In genomic region chr2:91632316-91632715, GRCm38 (mm10) we compare ENCODE assay signal across 28 mouse cellular contexts. TPM values are rescaled to one million over a fixed set of nuclear protein-coding genes. Genes with fewer than 3 reads are reported as not detected.
A peak's percentile ranks its signal among the peaks of the same experiment; 100 is the strongest.
DNase-seq lines count a peak whose midpoint lies in the region; ATAC-seq and TF ChIP-seq lines count a peak whose summit lies in the region.
"Had no signal": no experiment of that assay in that cellular context is flagged by ENCODE, and none has a peak within 500 bp of the region (broad histone marks: within the 10 kb centered on the region; RNA-seq: fewer than 3 reads in every experiment).

No protein-coding gene starts in this region.

- no peak overlapping the region for H3K9ac ChIP-seq in liver, embryonic 13.5 days
- H3K9ac ChIP-seq in liver, embryonic 11.5 days (ENCODE audit: low read depth, low read length): no peak overlapping the region
- H3K9ac ChIP-seq in midbrain, embryonic 11.5 days (ENCODE audit: low read length): no peak overlapping the region
- no peak overlapping the region for H3K9ac ChIP-seq in embryonic facial prominence, embryonic 14.5 days (ENCODE audit: low read depth, low read length)
- H3K9ac ChIP-seq: forebrain, embryonic 12.5 days; forebrain, embryonic 15.5 days; heart, embryonic 12.5 days; heart, embryonic 15.5 days; hindbrain, embryonic 14.5 days had no signal

- H3K4me2 ChIP-seq in liver, embryonic 13.5 days: 0 out of 2 replicates have a peak overlapping the region, but pooled peaks have one; percentile 56
- no peak overlapping the region for H3K4me2 ChIP-seq in liver, embryonic 11.5 days
- H3K4me2 ChIP-seq in midbrain, embryonic 11.5 days: no peak overlapping the region
- no peak overlapping the region for H3K4me2 ChIP-seq in embryonic facial prominence, embryonic 14.5 days (ENCODE audit: low read depth, low read length)
- peak overlapping the region; percentile 47 for H3K4me2 ChIP-seq in myocyte (ENCODE audit: low read depth)
- H3K4me2 ChIP-seq: forebrain, embryonic 12.5 days; forebrain, embryonic 15.5 days; heart, embryonic 12.5 days; heart, embryonic 15.5 days; hindbrain, embryonic 14.5 days had no signal

- no peak for TF ChIP-seq POLR2A in myocyte (IDR thresholded peaks at IDR 0.05; ENCODE audit: insufficient read length, low read depth)

- no peak overlapping the region for H3K27ac ChIP-seq in liver, embryonic 13.5 days
- no peak overlapping the region for H3K27ac ChIP-seq in liver, embryonic 11.5 days (ENCODE audit: low read depth, low read length)
- no peak overlapping the region for H3K27ac ChIP-seq in midbrain, embryonic 11.5 days (ENCODE audit: low read depth, low read length)
- no peak overlapping the region for H3K27ac ChIP-seq in midbrain, embryonic 10.5 days (replicated peaks)
- H3K27ac ChIP-seq in embryonic facial prominence, embryonic 14.5 days (replicated peaks; ENCODE audit: low read depth, low read length): no peak overlapping the region
- H3K27ac ChIP-seq: forebrain, embryonic 12.5 days; forebrain, embryonic 15.5 days; heart, embryonic 15.5 days; hindbrain, embryonic 14.5 days had no signal

- H3K4me1 ChIP-seq in liver, embryonic 13.5 days (replicated peaks): peaks cover 50% of the 10 kb centered on the region
- peaks cover 22% of the 10 kb centered on the region for H3K4me1 ChIP-seq in liver, embryonic 11.5 days (replicated peaks; ENCODE audit: control insufficient read depth, insufficient read depth, low read length)
- no peaks in the 10 kb centered on the region for H3K4me1 ChIP-seq in midbrain, embryonic 11.5 days (ENCODE audit: control insufficient read depth, insufficient read depth, low read length)
- H3K4me1 ChIP-seq in midbrain, embryonic 10.5 days: 0 out of 2 replicates have a peak, but pooled peaks cover 3% of the 10 kb centered on the region
- H3K4me1 ChIP-seq in embryonic facial prominence, embryonic 14.5 days (ENCODE audit: control insufficient read depth, insufficient read depth, low read length): no peaks in the 10 kb centered on the region
- H3K4me1 ChIP-seq: forebrain, embryonic 12.5 days; forebrain, embryonic 15.5 days; heart, embryonic 15.5 days had no signal

- no peaks in the 10 kb centered on the region for H3K79me2 ChIP-seq in myocyte (ENCODE audit: control insufficient read depth, insufficient read depth)

- peaks cover 2% of the 10 kb centered on the region; the same call in 1 of the 2 replicates for H3K36me3 ChIP-seq in liver, embryonic 13.5 days
- H3K36me3 ChIP-seq in liver, embryonic 11.5 days (ENCODE audit: control insufficient read depth, insufficient read depth, low read length): no peaks in the 10 kb centered on the region
- H3K36me3 ChIP-seq in midbrain, embryonic 11.5 days (ENCODE audit: control insufficient read depth, insufficient read depth, low read length): no peaks in the 10 kb centered on the region
- H3K36me3 ChIP-seq in midbrain, embryonic 10.5 days: no peaks in the 10 kb centered on the region
- H3K36me3 ChIP-seq in embryonic facial prominence, embryonic 14.5 days (ENCODE audit: control insufficient read depth, insufficient read depth, low read length): no peaks in the 10 kb centered on the region
- no peaks in the 10 kb centered on the region for H3K36me3 ChIP-seq in myocyte (ENCODE audit: control insufficient read depth, insufficient read depth)
- H3K36me3 ChIP-seq: forebrain, embryonic 12.5 days; forebrain, embryonic 15.5 days; heart, embryonic 12.5 days; heart, embryonic 15.5 days had no signal

- no peaks in the 10 kb centered on the region for H3K9me3 ChIP-seq in liver, embryonic 13.5 days (replicated peaks)
- H3K9me3 ChIP-seq in liver, embryonic 11.5 days (ENCODE audit: control insufficient read depth, low read length): no peaks in the 10 kb centered on the region
- H3K9me3 ChIP-seq in midbrain, embryonic 11.5 days (ENCODE audit: control insufficient read depth, low read length): no peaks in the 10 kb centered on the region
- no peaks in the 10 kb centered on the region for H3K9me3 ChIP-seq in midbrain, embryonic 10.5 days (replicated peaks)
- no peaks in the 10 kb centered on the region for H3K9me3 ChIP-seq in embryonic facial prominence, embryonic 14.5 days (ENCODE audit: control insufficient read depth, low read length)
- H3K9me3 ChIP-seq: forebrain, embryonic 12.5 days; forebrain, embryonic 15.5 days; heart, embryonic 12.5 days; heart, embryonic 15.5 days had no signal

- no peak overlapping the region for H3K4me3 ChIP-seq in liver, embryonic 13.5 days (replicated peaks)
- no peak overlapping the region for H3K4me3 ChIP-seq in liver, embryonic 11.5 days (ENCODE audit: low read depth, low read length)
- no peak overlapping the region for H3K4me3 ChIP-seq in midbrain, embryonic 11.5 days (ENCODE audit: low read depth, low read length)
- H3K4me3 ChIP-seq in midbrain, embryonic 10.5 days: no peak overlapping the region
- no peak overlapping the region for H3K4me3 ChIP-seq in embryonic facial prominence, embryonic 14.5 days (ENCODE audit: low read depth, low read length)
- peak overlapping the region; percentile 9 for H3K4me3 ChIP-seq in myocyte
- H3K4me3 ChIP-seq: erythroblast, embryonic 14.5 days; forebrain, embryonic 12.5 days; forebrain, embryonic 15.5 days; heart, embryonic 12.5 days; heart, embryonic 15.5 days had no signal

- no peak for DNase-seq in liver, embryonic 13.5 days
- DNase-seq in liver, embryonic 11.5 days (ENCODE audit: low spot score): no peak
- peak; percentile 44 for DNase-seq in midbrain, embryonic 11.5 days (ENCODE audit: low spot score, missing footprints)
- no peak for DNase-seq in midbrain, embryonic 10.5 days (ENCODE audit: low spot score)
- peak; percentile 41 for DNase-seq in embryonic facial prominence, embryonic 14.5 days (ENCODE audit: low spot score)
- DNase-seq in retina, postnatal 1 day: no peak
- DNase-seq: adrenal gland, adult 8-10 months; adrenal gland, postnatal 25 days; cerebellum, adult 11-12 months; cerebellum, adult 8-10 months; cerebellum, postnatal 10 days; cerebellum, postnatal 36 days; embryo, embryonic 11 days; gastrocnemius, postnatal 25 days; heart, adult 18-20 months; heart, postnatal 10 days; heart, postnatal 4 days had no signal

- WGBS in liver, embryonic 13.5 days (ENCODE audit: insufficient replicate concordance): 74% methylated on average over 5 of the region's 5 CpGs
- 76% methylated on average over 5 of the region's 5 CpGs for WGBS in liver, embryonic 11.5 days
- 85% methylated on average over 5 of the region's 5 CpGs for WGBS in midbrain, embryonic 11.5 days
- 82% methylated on average over 5 of the region's 5 CpGs for WGBS in midbrain, embryonic 10.5 days
- WGBS in embryonic facial prominence, embryonic 14.5 days: 70% methylated on average over 3 of the region's 5 CpGs

- H3K27me3 ChIP-seq in liver, embryonic 13.5 days: no peaks in the 10 kb centered on the region
- H3K27me3 ChIP-seq in liver, embryonic 11.5 days (replicated peaks; ENCODE audit: control insufficient read depth, insufficient read depth, low read length): no peaks in the 10 kb centered on the region
- no peaks in the 10 kb centered on the region for H3K27me3 ChIP-seq in midbrain, embryonic 11.5 days (ENCODE audit: control insufficient read depth, insufficient read depth, low read length)
- H3K27me3 ChIP-seq in midbrain, embryonic 10.5 days (ENCODE audit: low read depth, poor library complexity, severe bottlenecking): no peaks in the 10 kb centered on the region
- no peaks in the 10 kb centered on the region for H3K27me3 ChIP-seq in embryonic facial prominence, embryonic 14.5 days (replicated peaks; ENCODE audit: control insufficient read depth, insufficient read depth, low read length)
- no peaks in the 10 kb centered on the region for H3K27me3 ChIP-seq in myocyte (ENCODE audit: control insufficient read depth, insufficient read depth, insufficient read length)
- H3K27me3 ChIP-seq: forebrain, embryonic 12.5 days; forebrain, embryonic 15.5 days; heart, embryonic 12.5 days; heart, embryonic 15.5 days had no signal

- ATAC-seq in liver, embryonic 13.5 days (ENCODE audit: low read depth): no peak
- ATAC-seq in liver, embryonic 11.5 days (replicated peaks; ENCODE audit: low FRiP score): no peak
- ATAC-seq in midbrain, embryonic 11.5 days (ENCODE audit: low FRiP score): no peak
- ATAC-seq in embryonic facial prominence, embryonic 14.5 days (ENCODE audit: low read depth): peak; percentile 53; the same call in 1 of the 2 replicates
- ATAC-seq in monocyte, adult 5-6 weeks (replicated peaks; ENCODE audit: insufficient number of reproducible peaks, low FRiP score, low TSS enrichment, poor library complexity, severe bottlenecking): no peak
- ATAC-seq: activated CD4-positive, CD25-positive, alpha-beta regulatory T cell, adult 4 months; CD4-positive, CD25-positive, alpha-beta regulatory T cell, adult 4 months; forebrain, embryonic 15.5 days had no signal

- no peak overlapping the region for H3ac ChIP-seq in myocyte (ENCODE audit: control insufficient read depth, insufficient read length)

RNA-seq across cellular contexts. Expression of gene F2, which starts 3.9 kb away (rescaled TPM):
- polyA plus RNA-seq in liver, embryonic 13.5 days (2015; fragmentation: Nextera tagmentation; extraction: Ambion mirVana): 135 and 155 TPM in 2 replicates
- polyA plus RNA-seq in liver, embryonic 11.5 days (2014; fragmentation: Nextera tagmentation; extraction: Ambion mirVana): 124 and 136 TPM in 2 replicates
- 0.07 TPM in 1 of 2 replicates, not detected in the other for polyA plus RNA-seq in midbrain, embryonic 11.5 days (2014; fragmentation: Nextera tagmentation; extraction: Ambion mirVana)
- polyA plus RNA-seq in midbrain, embryonic 10.5 days (2016; fragmentation: Nextera tagmentation; extraction: Ambion mirVana): 0.14 TPM in 1 of 2 replicates, not detected in the other
- polyA plus RNA-seq in embryonic facial prominence, embryonic 14.5 days (2014; fragmentation: Nextera tagmentation; extraction: Ambion mirVana): 2.0 and 2.1 TPM in 2 replicates
- 6.2 TPM for polyA plus RNA-seq in myocyte (2012; fragmentation: generic; extraction: Trizol)
- total RNA-seq in monocyte, adult 5-6 weeks (2017): 0.29 TPM in 1 of 3 replicates, not detected in the others
- total RNA-seq: heart, adult 18-20 months had no signal
- polyA plus RNA-seq: embryonic facial prominence, embryonic 11.5 days had no signal

RNA-seq across cellular contexts. Expression of gene Zfp408, which starts 17.3 kb away (rescaled TPM):
- polyA plus RNA-seq in liver, embryonic 13.5 days (2015; fragmentation: Nextera tagmentation; extraction: Ambion mirVana): 2.1 and 2.5 TPM in 2 replicates
- 5.1 and 5.4 TPM in 2 replicates for polyA plus RNA-seq in liver, embryonic 11.5 days (2014; fragmentation: Nextera tagmentation; extraction: Ambion mirVana)
- polyA plus RNA-seq in midbrain, embryonic 11.5 days (2014; fragmentation: Nextera tagmentation; extraction: Ambion mirVana): 6.3 and 7.5 TPM in 2 replicates
- polyA plus RNA-seq in midbrain, embryonic 10.5 days (2016; fragmentation: Nextera tagmentation; extraction: Ambion mirVana): 9.6 and 10.3 TPM in 2 replicates
- polyA plus RNA-seq in embryonic facial prominence, embryonic 14.5 days (2014; fragmentation: Nextera tagmentation; extraction: Ambion mirVana): 4.0 and 5.0 TPM in 2 replicates
- polyA plus RNA-seq in myocyte (2012; fragmentation: generic; extraction: Trizol): 11.8 TPM
- 14.1 to 20.3 TPM (median 17.1 TPM) in 3 replicates for total RNA-seq in monocyte, adult 5-6 weeks (2017)

RNA-seq across cellular contexts. Expression of gene Arhgap1, which starts 17.3 kb away (rescaled TPM):
- 42.3 and 50.5 TPM in 2 replicates for polyA plus RNA-seq in liver, embryonic 13.5 days (2015; fragmentation: Nextera tagmentation; extraction: Ambion mirVana)
- polyA plus RNA-seq in liver, embryonic 11.5 days (2014; fragmentation: Nextera tagmentation; extraction: Ambion mirVana): 99.2 and 100 TPM in 2 replicates
- polyA plus RNA-seq in midbrain, embryonic 11.5 days (2014; fragmentation: Nextera tagmentation; extraction: Ambion mirVana): 69.7 and 75.8 TPM in 2 replicates
- 75.2 and 82.6 TPM in 2 replicates for polyA plus RNA-seq in midbrain, embryonic 10.5 days (2016; fragmentation: Nextera tagmentation; extraction: Ambion mirVana)
- 117 and 120 TPM in 2 replicates for polyA plus RNA-seq in embryonic facial prominence, embryonic 14.5 days (2014; fragmentation: Nextera tagmentation; extraction: Ambion mirVana)
- polyA plus RNA-seq in myocyte (2012; fragmentation: generic; extraction: Trizol): 52.7 TPM
- total RNA-seq in monocyte, adult 5-6 weeks (2017): 45.7 to 97.1 TPM (median 89.8 TPM) in 3 replicates

Comparison
In these comparisons a context has a peak if more than half of its experiments do, and no peak if none do; other contexts are left out.
1. DNase-seq: peak in midbrain, embryonic 11.5 days (single experiment) and embryonic facial prominence, embryonic 14.5 days (single experiment); none in liver, embryonic 13.5 days (single experiment), liver, embryonic 11.5 days (single experiment), midbrain, embryonic 10.5 days (single experiment) and retina, postnatal 1 day (single experiment).
2. H3K4me2 ChIP-seq: peak in liver, embryonic 13.5 days (single experiment) and myocyte (single experiment); none in liver, embryonic 11.5 days (single experiment), midbrain, embryonic 11.5 days (single experiment) and embryonic facial prominence, embryonic 14.5 days (single experiment).
3. RNA of gene F2, which starts 3.9 kb away (polyA plus RNA-seq): 135 to 155 TPM in liver, embryonic 13.5 days and 124 to 136 TPM in liver, embryonic 11.5 days; 6.2 TPM in myocyte (single experiment), 2.0 to 2.1 TPM in embryonic facial prominence, embryonic 14.5 days, 0.14 TPM in midbrain, embryonic 10.5 days and 0.07 TPM in midbrain, embryonic 11.5 days; every median in the first group is over 10 times any median in the second.